Mouse (Mus musculus) hindbrain, embryonic 13.5 days (tissue): ENCODE data around the gene Bmf. TPM values are rescaled to one million over a fixed set of nuclear protein-coding genes. Genes with fewer than 3 reads are reported as not detected.
A peak's percentile ranks its signal among the peaks of the same experiment; 100 is the strongest.

ENCODE experiments used
- ATAC-seq: fragments of 200-750 bp; cut with Nextera tagmentation; 2 replicates; pipeline ENCODE4 v1.8.0; 2017; ENCODE audit warnings: moderate TSS enrichment; ENCODE audit not compliant: low FRiP score
- H3K27ac ChIP-seq: fragments of 300-500 bp; sonication (generic); 2 replicates; pipeline ENCODE4 v1.5.1; 2015; ENCODE audit warnings: inconsistent platforms, mild to moderate bottlenecking, moderate library complexity
- H3K27me3 ChIP-seq: fragments of 300-500 bp; sonication (generic); 2 replicates; pipeline ENCODE4 v1.6.1; 2015; ENCODE audit warnings: mild to moderate bottlenecking, inconsistent platforms
- H3K36me3 ChIP-seq: fragments of 300-500 bp; sonication (generic); 2 replicates; pipeline ENCODE4 v1.6.1; 2015; ENCODE audit warnings: mild to moderate bottlenecking, inconsistent platforms
- H3K4me1 ChIP-seq: fragments of 300-500 bp; sonication (generic); replicated peaks from 2 replicates; pipeline ENCODE4 v1.6.1; 2015; ENCODE audit warnings: inconsistent platforms
- H3K4me2 ChIP-seq: fragments of 300-500 bp; sonication (generic); 2 replicates; pipeline ENCODE4 v1.6.1; 2015; ENCODE audit warnings: inconsistent platforms, mild to moderate bottlenecking, moderate library complexity
- H3K4me3 ChIP-seq: fragments of 300-500 bp; sonication (generic); 2 replicates; pipeline ENCODE4 v1.5.1; 2015; ENCODE audit warnings: mild to moderate bottlenecking, inconsistent platforms
- H3K9ac ChIP-seq: fragments of 300-500 bp; sonication (generic); 2 replicates; pipeline ENCODE4 v1.6.1; 2015; ENCODE audit warnings: mild to moderate bottlenecking, inconsistent platforms
- H3K9me3 ChIP-seq: fragments of 300-500 bp; sonication (generic); 2 replicates; pipeline ENCODE4 v1.6.1; 2016; ENCODE audit warnings: inconsistent platforms
- WGBS: fragments of 180-500 bp; shearing (Covaris S2); methylation state at CpG from one replicate; pipeline ENCODE4 v1.1.7; 2015; 5-methylcytosine and 5-hydroxymethylcytosine counted together
- polyA plus RNA-seq: library from polyadenylated mRNA; unstranded; fragments of >200 nt; fragmentation: Nextera tagmentation; extraction: Ambion mirVana; gene quantifications from 2 replicates; pipeline ENCODE4 v1.2.1, GENCODE M21; 2015

The Bmf gene
- 4.7 and 5.3 TPM in 2 replicates for polyA plus RNA-seq

DNA sequence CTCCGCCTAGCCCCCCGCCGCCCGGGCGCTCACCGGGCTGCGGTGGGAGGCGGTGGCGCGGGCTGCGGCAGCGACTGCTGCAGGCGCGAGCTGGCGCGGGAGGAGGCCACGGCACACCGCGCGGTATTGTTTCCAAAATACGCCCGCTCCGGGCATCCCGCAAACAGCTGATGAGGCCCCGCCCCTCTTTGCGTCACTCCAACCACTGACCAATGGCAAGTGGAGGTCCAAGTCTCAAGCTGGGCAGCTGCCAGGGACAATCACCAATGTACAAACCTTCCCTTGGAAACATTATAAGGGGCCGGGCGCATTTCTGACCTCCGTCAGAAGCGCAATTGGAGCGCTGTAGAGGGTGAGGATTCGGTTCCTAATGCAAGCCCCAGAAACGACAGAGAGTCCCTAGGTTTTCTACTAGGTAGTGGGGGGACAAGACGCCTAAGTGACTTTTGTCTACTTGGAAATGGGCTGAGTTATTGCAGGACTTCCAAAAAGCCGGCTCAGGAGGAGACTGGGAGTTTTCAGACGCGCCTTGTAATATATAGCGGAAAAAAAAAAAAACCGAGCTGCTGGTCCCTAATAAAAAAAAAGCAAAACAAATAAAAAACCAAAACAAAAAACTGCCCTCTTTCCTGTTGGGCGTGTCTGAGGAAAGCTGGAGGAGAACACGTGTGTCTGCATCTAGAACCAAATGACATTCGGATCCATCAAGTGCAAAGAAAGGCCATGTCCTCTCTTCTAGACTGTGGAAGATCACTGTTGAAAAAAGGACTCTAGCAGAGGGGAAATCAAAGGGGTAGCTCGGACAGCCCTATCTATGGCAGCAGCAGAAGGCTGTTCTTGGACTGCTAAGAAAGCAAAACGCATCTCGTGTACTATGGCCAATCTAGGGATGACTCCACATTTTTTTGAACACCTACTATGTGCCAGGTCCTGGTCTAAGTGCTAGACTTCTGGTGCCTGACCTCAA, at the start of gene Bmf:
Bmf (minus strand) TSS at position 181 of the 967 bp plus-strand sequence.
- no peaks in the 10 kb centered on the region for H3K9me3 ChIP-seq
- peak; percentile 91 for ATAC-seq
- H3K4me1 ChIP-seq, result peaks cover 49% of the 10 kb centered on the region
- H3K9ac ChIP-seq, result peak within 1 kb of the TSS; percentile 87
- no peaks in the 10 kb centered on the region for H3K36me3 ChIP-seq
- H3K4me3 ChIP-seq, result peak within 1 kb of the TSS; percentile 87
- H3K27me3 ChIP-seq, result peaks cover 19% of the 10 kb centered on the region
- peak within 1 kb of the TSS; percentile 70 for H3K27ac ChIP-seq
- 1% methylated on average over 45 of the region's 45 CpGs for WGBS
- H3K4me2 ChIP-seq, result peak within 1 kb of the TSS; percentile 85

DNA sequence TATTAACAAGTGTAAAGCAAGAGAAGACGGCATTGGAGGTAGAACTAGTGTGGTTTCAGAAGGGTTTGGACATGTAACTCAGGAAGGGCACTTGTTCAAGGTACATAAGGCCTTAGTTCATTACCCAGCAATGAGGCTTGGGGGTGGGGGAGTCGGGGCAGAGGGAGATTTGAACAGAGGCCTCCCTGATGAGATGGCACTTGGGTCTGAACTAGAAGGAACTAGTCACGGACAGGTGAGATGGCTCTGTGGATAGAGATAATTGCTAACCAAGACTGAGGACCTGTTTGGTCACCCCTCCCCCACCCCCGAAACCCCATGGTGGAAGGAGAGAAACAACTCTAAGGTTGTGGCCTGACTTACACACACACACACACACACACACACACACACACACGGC, 49.6 kb upstream of the Bmf start:
- no peaks in the 10 kb centered on the region for H3K9me3 ChIP-seq
- H3K27me3 ChIP-seq, result no peaks in the 10 kb centered on the region
- H3K27ac ChIP-seq, result no peak overlapping the region
- no peak overlapping the region for H3K9ac ChIP-seq
- peaks cover 25% of the 10 kb centered on the region for H3K4me1 ChIP-seq
- H3K4me2 ChIP-seq, result peak overlapping the region; percentile 83
- H3K4me3 ChIP-seq, result peak overlapping the region; percentile 57
- no peaks in the 10 kb centered on the region for H3K36me3 ChIP-seq
- 26% methylated on average over 4 of the region's 5 CpGs for WGBS
- ATAC-seq, result no peak

DNA sequence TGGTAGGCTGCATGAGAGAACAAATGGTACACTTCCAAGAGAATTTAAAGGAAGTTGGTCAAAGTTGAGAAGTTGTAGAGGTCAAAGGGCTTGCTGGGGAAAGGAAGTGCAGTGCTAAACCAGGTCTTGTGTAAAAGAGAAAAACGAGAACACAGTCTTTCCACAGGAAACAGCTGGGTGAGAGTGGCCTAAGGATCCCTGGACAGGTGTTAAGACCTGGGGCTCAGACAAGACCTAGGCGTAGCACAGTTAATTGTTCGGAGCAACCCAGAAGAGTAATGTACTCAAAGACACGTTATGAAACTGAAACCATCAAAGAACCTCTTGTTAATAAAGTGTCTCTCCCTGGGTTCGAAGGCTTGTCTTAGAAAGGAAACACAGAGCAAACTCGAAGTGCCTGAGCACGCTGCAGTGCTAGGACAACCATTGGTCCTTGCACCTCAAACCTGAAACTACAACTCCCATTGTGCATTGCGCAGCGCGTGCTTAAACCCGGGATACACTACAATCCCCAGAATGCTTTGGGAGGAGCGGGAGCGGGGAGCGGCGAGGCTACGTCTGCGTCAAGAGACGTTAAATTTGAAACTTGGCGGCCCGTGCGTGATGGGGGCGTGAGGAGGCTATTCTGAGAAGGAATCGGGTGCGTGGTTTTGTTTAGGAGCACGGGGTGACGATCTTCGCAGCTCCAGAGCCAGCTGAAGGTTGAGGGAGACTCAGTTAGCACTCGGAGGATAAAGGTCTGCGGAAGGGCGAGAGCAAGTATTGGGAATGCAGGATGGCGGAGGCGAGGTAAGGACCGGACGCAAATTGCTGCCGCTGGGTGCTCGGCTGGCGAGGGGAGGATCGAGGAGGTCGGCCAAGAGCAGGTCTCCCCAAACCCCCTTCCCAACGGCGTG, 48.4 kb upstream of the Bmf start, which contains the start of gene Bub1b:
Bub1b (plus strand) TSS at position 539 of the 896 bp plus-strand sequence.
- Histone ChIP-seq H3K27ac (no peak within 1 kb of the TSS), H3K36me3 (no peaks in the 10 kb centered on the region), H3K27me3 (no peaks in the 10 kb centered on the region), H3K4me3 (peak within 1 kb of the TSS; percentile 57), H3K9me3 (no peaks in the 10 kb centered on the region), H3K4me1 (peaks cover 25% of the 10 kb centered on the region), H3K4me2 (peak within 1 kb of the TSS; percentile 83), H3K9ac (peak within 1 kb of the TSS; percentile 69)
- peak; percentile 97 for ATAC-seq
- WGBS, result 7% methylated on average over 41 of the region's 41 CpGs

DNA sequence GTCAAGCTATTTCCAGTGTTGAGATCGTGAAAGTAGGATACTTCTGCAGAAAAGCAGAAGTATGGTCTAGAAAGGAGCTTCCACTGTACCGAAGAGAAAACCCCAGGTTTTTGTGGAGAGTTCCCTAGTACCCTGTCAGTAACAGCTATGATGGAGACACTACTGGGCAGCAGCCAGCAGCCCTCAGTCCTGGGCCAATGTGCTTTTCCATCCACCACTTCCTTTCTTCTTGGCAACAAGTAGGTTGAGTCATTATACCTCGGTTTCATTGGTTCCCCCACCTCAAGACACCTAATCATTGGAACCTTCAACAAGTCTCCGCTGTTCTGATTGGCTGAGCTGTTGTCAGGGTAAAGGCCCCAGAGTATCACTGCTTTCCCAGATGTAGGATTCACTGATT, 41.6 kb upstream of the Bmf start:
- Histone ChIP-seq H3K4me3 (no peak overlapping the region), H3K4me1 (no peaks in the 10 kb centered on the region), H3K36me3 (no peaks in the 10 kb centered on the region), H3K4me2 (no peak overlapping the region), H3K9ac (no peak overlapping the region), H3K27me3 (no peaks in the 10 kb centered on the region), H3K27ac (no peak overlapping the region), H3K9me3 (no peaks in the 10 kb centered on the region)
- no peak for ATAC-seq
- 88% methylated on average over 4 of the region's 4 CpGs for WGBS

DNA sequence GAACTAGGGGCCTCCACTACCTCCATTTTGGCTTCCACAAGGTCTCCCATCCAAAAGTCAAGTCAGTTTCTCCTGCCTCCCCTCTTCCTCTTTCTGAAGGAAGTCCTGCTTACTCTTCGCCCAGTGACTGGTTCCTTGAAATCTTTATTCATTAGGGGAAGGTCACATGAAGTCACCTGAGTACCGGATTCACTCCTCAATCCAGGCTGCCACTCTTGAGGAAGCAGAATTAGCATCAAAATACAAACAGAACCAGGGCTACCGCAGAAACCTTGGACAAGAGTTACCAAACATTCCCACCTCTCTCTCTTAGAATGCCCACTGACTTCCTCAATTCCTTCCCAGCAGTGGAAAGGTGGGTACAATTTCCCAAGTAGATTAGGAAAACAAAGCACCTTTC, 38.2 kb upstream of the Bmf start:
- Histone ChIP-seq H3K9me3 (no peaks in the 10 kb centered on the region), H3K4me1 (no peaks in the 10 kb centered on the region), H3K27ac (no peak overlapping the region), H3K4me2 (no peak overlapping the region), H3K36me3 (no peaks in the 10 kb centered on the region), H3K9ac (no peak overlapping the region), H3K4me3 (no peak overlapping the region), H3K27me3 (no peaks in the 10 kb centered on the region)
- 66% methylated on average over 3 of the region's 3 CpGs for WGBS
- no peak for ATAC-seq

DNA sequence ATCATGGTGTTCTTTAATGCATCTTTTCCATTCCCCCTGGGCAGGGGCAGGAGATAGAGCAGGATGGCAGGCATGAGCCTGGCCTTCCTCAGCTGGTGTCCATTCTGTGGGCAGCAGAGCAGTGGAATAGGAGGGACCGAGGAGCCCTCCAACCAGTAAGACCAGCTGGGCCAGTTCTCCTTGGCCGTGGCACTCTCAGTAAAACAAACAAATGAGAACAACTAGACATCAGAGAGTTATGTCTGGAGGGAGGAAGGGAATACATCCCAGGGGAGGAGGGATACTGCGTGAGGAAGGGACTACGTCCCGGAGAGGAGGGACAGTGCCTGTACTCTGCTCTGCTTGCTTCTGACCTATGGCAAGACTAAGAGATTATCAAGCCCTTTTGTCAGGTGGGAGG, 36.5 kb upstream of the Bmf start:
- Histone ChIP-seq H3K9me3 (no peaks in the 10 kb centered on the region), H3K4me1 (no peaks in the 10 kb centered on the region)
- no peak for ATAC-seq

DNA sequence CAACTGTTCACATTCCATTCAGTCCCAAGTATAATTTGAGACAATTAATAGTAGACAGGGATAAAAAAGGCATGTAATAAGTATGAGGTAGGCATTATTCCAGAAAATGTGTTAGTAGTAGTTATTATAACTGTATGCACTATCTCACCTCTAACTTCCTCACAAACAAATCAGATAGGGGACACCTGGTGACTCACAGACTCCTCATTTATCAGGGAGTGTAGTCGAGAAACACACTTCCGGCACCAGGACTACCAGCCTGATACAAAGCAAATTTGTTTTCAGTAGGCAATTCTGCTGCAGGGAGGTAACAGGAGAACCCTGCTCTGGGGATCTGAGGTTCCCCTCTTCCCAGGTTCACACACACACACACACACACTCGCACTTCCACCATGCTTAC, 23.6 kb upstream of the Bmf start:
- Histone ChIP-seq H3K27ac (no peak overlapping the region), H3K4me1 (no peaks in the 10 kb centered on the region)

More for the DNA sequence above, 36.5 kb upstream of the Bmf start:
- Histone ChIP-seq H3K4me3 (no peak overlapping the region), H3K36me3 (no peaks in the 10 kb centered on the region), H3K4me2 (no peak overlapping the region), H3K9ac (no peak overlapping the region), H3K27ac (no peak overlapping the region), H3K27me3 (no peaks in the 10 kb centered on the region)
- 82% methylated on average over 5 of the region's 5 CpGs for WGBS

DNA sequence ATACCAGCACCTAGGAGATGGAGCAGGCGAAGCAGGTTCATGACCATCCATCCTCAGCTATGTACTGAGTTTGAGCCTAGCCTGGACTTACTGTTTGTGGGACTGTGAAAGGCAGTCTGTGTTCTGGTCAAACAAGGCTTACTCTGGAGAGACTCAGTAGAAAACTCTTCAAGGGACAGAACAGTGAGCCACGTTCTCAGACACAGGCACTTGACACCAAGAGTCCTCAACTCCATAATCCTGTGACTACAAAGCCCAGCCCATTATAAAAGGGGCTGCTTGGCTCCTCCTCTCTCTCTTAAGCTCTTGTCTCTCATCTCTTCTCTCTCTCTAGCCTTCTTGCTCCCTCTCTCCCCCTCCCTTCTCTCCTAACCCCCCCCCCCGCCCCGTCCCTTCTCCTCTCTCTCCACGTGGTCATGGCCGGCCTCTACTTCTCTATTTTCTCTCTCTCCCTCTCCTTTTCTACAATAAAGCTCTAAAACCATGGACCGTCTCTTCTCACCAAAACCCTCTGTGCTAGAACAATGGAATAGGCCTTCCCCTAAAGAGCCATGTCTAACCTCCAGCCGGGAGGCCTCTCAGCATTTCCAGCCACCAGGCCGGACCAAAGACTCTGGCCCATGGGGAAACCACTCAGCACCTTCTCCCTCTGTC, 22.8 kb upstream of the Bmf start:
- H3K27ac ChIP-seq, result no peak overlapping the region
- no peaks in the 10 kb centered on the region for H3K4me1 ChIP-seq
- H3K27me3 ChIP-seq, result no peaks in the 10 kb centered on the region
- WGBS, result 68% methylated on average over 8 of the region's 9 CpGs
- H3K36me3 ChIP-seq, result no peaks in the 10 kb centered on the region
- H3K4me3 ChIP-seq, result no peak overlapping the region
- H3K9me3 ChIP-seq, result no peaks in the 10 kb centered on the region
- no peak for ATAC-seq
- H3K9ac ChIP-seq, result no peak overlapping the region
- H3K4me2 ChIP-seq, result no peak overlapping the region

More for the DNA sequence above, 23.6 kb upstream of the Bmf start:
- Histone ChIP-seq H3K27me3 (no peaks in the 10 kb centered on the region), H3K4me2 (no peak overlapping the region), H3K36me3 (no peaks in the 10 kb centered on the region), H3K9ac (no peak overlapping the region), H3K9me3 (no peaks in the 10 kb centered on the region), H3K4me3 (no peak overlapping the region)
- no peak for ATAC-seq
- 86% methylated on average over 3 of the region's 3 CpGs for WGBS

DNA sequence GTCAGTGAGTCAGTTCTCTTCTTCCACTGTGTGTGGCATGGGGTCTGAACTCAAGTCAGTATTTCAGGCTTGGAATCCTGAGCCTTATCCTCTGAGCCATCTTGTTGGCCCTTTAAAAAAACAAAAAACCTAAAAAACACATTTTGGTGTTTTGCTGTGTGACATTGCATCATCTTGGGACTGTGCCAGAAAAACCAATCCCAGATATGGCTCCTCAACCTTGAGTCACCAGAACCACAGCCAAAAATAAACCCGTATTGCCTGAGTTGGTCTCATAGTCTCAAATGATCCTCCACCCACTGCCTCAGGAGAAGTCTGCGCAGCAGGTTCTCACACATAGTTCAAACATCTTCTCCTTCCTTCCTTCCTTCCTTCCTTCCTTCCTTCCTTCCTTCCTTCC, 21.5 kb upstream of the Bmf start:
- Histone ChIP-seq H3K27me3 (no peaks in the 10 kb centered on the region), H3K9ac (no peak overlapping the region), H3K4me1 (no peaks in the 10 kb centered on the region), H3K27ac (no peak overlapping the region), H3K4me2 (no peak overlapping the region), H3K9me3 (no peaks in the 10 kb centered on the region), H3K4me3 (no peak overlapping the region), H3K36me3 (no peaks in the 10 kb centered on the region)
- 88% methylated on average over 2 of the region's 2 CpGs for WGBS
- no peak for ATAC-seq

DNA sequence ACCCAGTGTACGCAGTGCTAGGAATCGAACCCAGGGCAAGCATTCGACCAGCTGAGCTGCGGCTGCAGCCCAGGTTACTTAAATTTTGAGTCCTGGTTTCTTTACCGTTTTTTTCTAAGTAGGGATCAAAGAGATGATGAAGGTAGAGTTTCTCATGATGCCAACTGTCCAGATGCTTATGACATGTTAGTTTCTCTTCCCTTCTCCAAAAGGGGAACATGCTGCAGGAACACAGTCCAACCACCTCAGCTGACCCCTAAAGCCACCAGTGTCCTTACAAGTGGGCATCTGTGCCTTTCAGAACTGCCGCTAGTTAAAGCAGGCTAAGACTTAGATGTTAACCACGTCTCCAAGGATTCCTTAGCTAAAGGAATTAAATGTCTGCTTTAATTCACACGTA, 17.7 kb upstream of the Bmf start:
- ATAC-seq, result no peak
- H3K9me3 ChIP-seq, result no peaks in the 10 kb centered on the region
- H3K9ac ChIP-seq, result no peak overlapping the region
- 93% methylated on average over 8 of the region's 8 CpGs for whole genome bisulfite sequencing
- H3K4me2 ChIP-seq, result no peak overlapping the region
- H3K4me3 ChIP-seq, result no peak overlapping the region
- no peak overlapping the region for H3K27ac ChIP-seq
- no peaks in the 10 kb centered on the region for H3K4me1 ChIP-seq
- no peaks in the 10 kb centered on the region for H3K27me3 ChIP-seq
- H3K36me3 ChIP-seq, result 0 out of 2 replicates have a peak, but pooled peaks cover 3% of the 10 kb centered on the region

DNA sequence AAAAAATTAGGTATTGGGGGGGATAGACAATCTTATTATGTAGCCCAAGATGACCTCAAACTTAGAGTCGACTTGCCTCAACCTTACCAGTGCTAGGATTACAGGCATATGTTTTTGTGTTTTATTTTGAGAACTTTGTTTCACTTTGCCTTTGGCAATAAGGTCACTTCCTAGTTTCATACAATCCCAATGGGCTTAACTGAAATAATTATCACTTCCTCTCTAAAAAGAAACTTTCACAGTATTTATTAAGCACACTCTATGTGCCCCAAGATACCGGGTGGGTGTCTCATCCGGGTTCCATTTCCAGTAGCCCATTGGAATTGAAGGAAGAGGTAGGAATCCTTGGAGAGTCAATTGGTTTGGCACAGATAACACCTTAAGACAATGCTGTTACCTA, 12.9 kb upstream of the Bmf start:
- Histone ChIP-seq H3K27ac (no peak overlapping the region), H3K27me3 (no peaks in the 10 kb centered on the region), H3K9me3 (no peaks in the 10 kb centered on the region), H3K4me3 (no peak overlapping the region), H3K36me3 (0 out of 2 replicates have a peak, but pooled peaks cover 3% of the 10 kb centered on the region), H3K9ac (no peak overlapping the region), H3K4me2 (no peak overlapping the region), H3K4me1 (no peaks in the 10 kb centered on the region)
- ATAC-seq, result no peak
- 94% methylated on average over 3 of the region's 3 CpGs for WGBS

DNA sequence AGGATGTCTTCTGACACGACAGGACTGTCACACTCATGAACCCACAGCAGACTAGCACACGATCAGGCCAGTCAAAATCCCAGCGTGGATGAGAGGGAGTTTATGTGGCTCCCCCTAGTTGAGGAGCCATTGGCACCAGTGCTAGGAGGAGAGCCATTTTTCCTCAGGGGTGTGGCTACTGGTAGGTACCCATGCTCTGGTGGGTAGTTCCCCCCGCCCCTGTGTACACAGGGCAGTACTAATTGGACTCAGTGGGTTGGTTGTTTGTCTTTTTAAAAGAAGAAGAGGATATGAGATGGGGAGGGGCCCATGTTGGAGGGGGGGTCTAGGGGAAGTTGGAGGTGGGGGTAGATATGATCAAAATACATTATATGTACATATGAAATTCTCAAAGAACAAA, 12.5 kb upstream of the Bmf start:
- H3K4me3 ChIP-seq, result no peak overlapping the region
- H3K4me1 ChIP-seq, result no peaks in the 10 kb centered on the region
- ATAC-seq, result no peak
- no peaks in the 10 kb centered on the region for H3K27me3 ChIP-seq
- 88% methylated on average over 4 of the region's 4 CpGs for WGBS
- H3K36me3 ChIP-seq, result 0 out of 2 replicates have a peak, but pooled peaks cover 3% of the 10 kb centered on the region
- H3K9ac ChIP-seq, result no peak overlapping the region
- no peak overlapping the region for H3K27ac ChIP-seq
- H3K4me2 ChIP-seq, result no peak overlapping the region
- no peaks in the 10 kb centered on the region for H3K9me3 ChIP-seq
